Mouse (Mus musculus): ENCODE results near the gene Cdk5r1.

DNA sequence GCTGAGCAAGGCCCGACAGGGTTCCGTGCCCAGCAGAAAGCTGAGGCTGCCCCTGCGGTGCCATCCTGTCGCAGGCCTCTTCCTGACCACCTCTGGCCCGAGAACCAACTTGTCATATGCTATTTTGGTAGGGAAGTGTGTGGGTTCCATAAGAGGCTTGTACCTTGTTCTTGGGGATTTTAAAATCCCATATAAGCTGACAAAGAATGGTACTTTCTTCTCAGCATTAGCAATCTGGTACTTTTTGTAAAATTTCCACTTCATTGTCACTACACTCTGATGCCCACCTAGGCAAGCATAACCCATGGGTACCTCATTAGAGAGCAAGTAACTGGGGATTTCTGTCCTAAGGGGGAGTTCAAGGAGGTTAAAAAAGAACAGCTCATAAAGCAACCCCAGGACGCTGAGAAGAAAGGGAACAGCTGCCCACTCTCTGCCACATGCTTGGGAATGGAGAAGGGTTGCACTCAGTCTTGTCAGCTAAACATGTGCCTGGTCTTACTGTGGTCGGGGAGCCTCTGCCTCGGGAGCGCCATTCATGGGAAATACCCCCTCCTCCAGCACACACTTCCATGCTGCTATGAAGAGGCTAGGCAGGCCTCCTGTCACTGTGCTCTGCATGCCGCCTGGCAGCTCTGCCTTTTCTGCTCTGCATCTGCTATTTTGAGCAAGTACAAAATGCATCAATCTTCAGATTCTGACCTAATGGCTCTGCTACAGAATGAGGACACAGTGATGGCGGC, 21.7 kb downstream of the Cdk5r1 start:
- no peak for TF ChIP-seq FLI1 (IDR thresholded peaks at IDR 0.05; ENCODE audit: low read length)
- no peak for TF ChIP-seq GATA1 (IDR thresholded peaks at IDR 0.05; ENCODE audit: borderline replicate concordance, low read length)

All from megakaryocyte, embryonic 14.5 days (primary cell).